Mouse (Mus musculus) C2C12 (cell line): Measurements from ENCODE around the gene Rpn2.

Experiments used
- CEBPB ChIP-seq: IDR thresholded peaks from one replicate; pipeline ENCODE4 v1.6.1; 2011; ENCODE audit warnings: low read depth, mild to moderate bottlenecking, control low read depth, moderate library complexity
- CTCF ChIP-seq: IDR thresholded peaks from one replicate; pipeline ENCODE4 v1.5.1; 2011; ENCODE audit not compliant: control insufficient read depth, insufficient read depth, insufficient read length
- MAX ChIP-seq: IDR thresholded peaks from one replicate; pipeline ENCODE4 v1.6.1; 2011; ENCODE audit warnings: mild to moderate bottlenecking, control low read depth
- MYOG ChIP-seq: IDR thresholded peaks from one replicate; pipeline ENCODE4 v1.6.1; 2011; ENCODE audit not compliant: control insufficient read depth, insufficient read length; ENCODE audit errors: extremely low read depth
- USF1 ChIP-seq: IDR thresholded peaks from one replicate; pipeline ENCODE4 v1.6.1; 2011; ENCODE audit warnings: low read depth, mild to moderate bottlenecking, control low read depth, moderate library complexity

- no peak for TF ChIP-seq MAX
- TF ChIP-seq CTCF, result no peak
- TF ChIP-seq USF1, result no peak
- TF ChIP-seq CEBPB, result no peak
- no peak for TF ChIP-seq MYOG
Observed at GRCm38 (mm10) chr2:157322029-157322766, 43.4 kb downstream of the Rpn2 start.
